Mouse (Mus musculus): ENCODE results near the gene Dpp6. TPM values are rescaled to one million over a fixed set of nuclear protein-coding genes. Genes with fewer than 3 reads are reported as not detected.

Dpp6 gene
- polyA plus RNA-seq, 1 experiment from 2014 or later = 15.0 TPM

GRCm38 (mm10) chr5:27275871-27276270 lies 458.9 kb downstream of the Dpp6 start:
- H3K36me3 ChIP-seq (replicated peaks) = no peaks in the 10 kb centered on the region
- no peak overlapping the region for H3K27ac ChIP-seq
- H3K4me3 ChIP-seq (replicated peaks) = no peak overlapping the region
- no peaks in the 10 kb centered on the region for H3K27me3 ChIP-seq
- no peaks in the 10 kb centered on the region for H3K4me1 ChIP-seq
- ATAC-seq (ENCODE audit: low FRiP score) = no peak
- WGBS = 92% methylated on average over 1 of the region's 1 CpGs
- H3K4me2 ChIP-seq = no peak overlapping the region
- no peak overlapping the region for H3K9ac ChIP-seq
- H3K9me3 ChIP-seq = no peaks in the 10 kb centered on the region

GRCm38 (mm10) chr5:27278120-27278645 lies 461.2 kb downstream of the Dpp6 start:
- Histone ChIP-seq H3K9ac (no peak overlapping the region), H3K4me3 (replicated peaks) (no peak overlapping the region), H3K4me2 (no peak overlapping the region), H3K9me3 (no peaks in the 10 kb centered on the region), H3K27ac (no peak overlapping the region), H3K36me3 (replicated peaks) (no peaks in the 10 kb centered on the region), H3K27me3 (no peaks in the 10 kb centered on the region), H3K4me1 (no peaks in the 10 kb centered on the region)
- ATAC-seq (ENCODE audit: low FRiP score) = no peak
- WGBS = 88% methylated on average over 10 of the region's 10 CpGs

GRCm38 (mm10) chr5:27286876-27287275 lies 469.9 kb downstream of the Dpp6 start:
- WGBS = 40% methylated on average over 4 of the region's 4 CpGs
- H3K4me2 ChIP-seq = no peak overlapping the region
- H3K4me3 ChIP-seq (replicated peaks) = no peak overlapping the region
- no peaks in the 10 kb centered on the region for H3K4me1 ChIP-seq
- no peaks in the 10 kb centered on the region for H3K9me3 ChIP-seq
- no peaks in the 10 kb centered on the region for H3K36me3 ChIP-seq (replicated peaks)
- H3K9ac ChIP-seq = no peak overlapping the region
- no peak for ATAC-seq (ENCODE audit: low FRiP score)
- no peaks in the 10 kb centered on the region for H3K27me3 ChIP-seq
- no peak overlapping the region for H3K27ac ChIP-seq

DNA sequence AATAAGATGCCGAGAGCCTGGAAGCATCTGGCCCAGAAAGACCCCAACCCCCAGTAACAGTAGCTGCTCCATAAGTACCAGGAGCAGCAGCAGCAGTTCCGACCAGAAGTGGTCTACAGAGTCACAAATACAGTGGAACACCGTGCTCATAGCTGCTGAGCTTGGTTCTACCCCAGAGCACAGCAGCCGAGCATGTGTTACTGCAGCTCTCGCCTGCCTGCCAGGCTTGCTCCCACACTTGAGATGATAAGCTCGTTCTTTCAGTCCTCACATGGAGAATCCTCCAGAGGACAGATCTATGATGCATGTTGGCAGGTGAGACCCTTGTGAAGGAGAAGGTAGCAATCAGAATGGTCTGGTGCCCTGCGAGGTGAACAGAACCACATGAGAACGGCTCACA lies 474.4 kb downstream of the Dpp6 start:
- Histone ChIP-seq H3K27me3 (no peaks in the 10 kb centered on the region), H3K4me3 (replicated peaks) (no peak overlapping the region), H3K9me3 (no peaks in the 10 kb centered on the region), H3K4me1 (no peaks in the 10 kb centered on the region), H3K9ac (no peak overlapping the region), H3K36me3 (replicated peaks) (no peaks in the 10 kb centered on the region), H3K27ac (no peak overlapping the region), H3K4me2 (no peak overlapping the region)
- ATAC-seq (ENCODE audit: low FRiP score) = no peak
- WGBS = 88% methylated on average over 8 of the region's 8 CpGs

DNA sequence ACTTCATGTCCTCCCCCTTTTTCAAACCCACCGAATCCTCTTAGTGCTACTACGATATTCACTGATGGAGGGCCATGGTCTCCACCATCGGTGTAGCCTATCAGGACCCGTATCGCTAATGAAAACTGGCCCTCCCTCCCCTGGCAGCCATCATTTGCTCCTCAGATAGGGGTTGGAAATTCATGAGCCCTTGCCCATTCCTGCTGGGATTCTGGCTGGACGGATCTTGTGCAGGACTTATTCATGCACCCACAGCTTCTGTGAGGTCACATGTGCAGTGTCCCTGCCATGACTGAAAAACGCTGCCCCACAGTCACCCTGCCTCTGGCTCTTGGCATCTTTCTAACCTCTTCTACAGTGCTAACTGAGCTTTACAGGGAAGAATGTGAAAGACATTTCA lies 475.2 kb downstream of the Dpp6 start:
- Histone ChIP-seq H3K4me2 (no peak overlapping the region), H3K9ac (no peak overlapping the region), H3K36me3 (replicated peaks) (no peaks in the 10 kb centered on the region), H3K9me3 (no peaks in the 10 kb centered on the region), H3K4me1 (no peaks in the 10 kb centered on the region), H3K27ac (no peak overlapping the region), H3K4me3 (replicated peaks) (no peak overlapping the region), H3K27me3 (no peaks in the 10 kb centered on the region)
- ATAC-seq (ENCODE audit: low FRiP score) = no peak
- WGBS = 94% methylated on average over 7 of the region's 7 CpGs

DNA sequence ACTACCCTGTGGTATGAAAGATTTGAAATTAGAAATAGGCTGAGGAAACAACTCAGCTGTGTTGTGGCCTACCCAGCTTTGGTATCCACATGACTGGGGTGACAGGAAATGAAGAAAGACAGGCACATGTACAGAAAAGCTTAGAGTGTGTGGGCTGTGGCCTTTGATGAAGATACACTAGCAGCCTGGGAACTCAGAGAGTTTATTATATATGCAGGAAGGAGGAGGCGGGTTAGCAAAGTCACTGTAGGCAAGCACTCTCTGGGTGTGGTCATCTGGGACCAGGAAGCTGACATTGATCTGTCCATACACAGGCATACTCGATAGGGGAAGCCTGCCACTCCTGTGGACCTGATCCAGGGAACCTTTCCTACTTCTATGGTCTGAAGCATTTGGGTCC lies 487.1 kb downstream of the Dpp6 start:
- Histone ChIP-seq H3K27ac (no peak overlapping the region), H3K27me3 (no peaks in the 10 kb centered on the region), H3K36me3 (replicated peaks) (no peaks in the 10 kb centered on the region), H3K9ac (no peak overlapping the region), H3K4me2 (no peak overlapping the region), H3K9me3 (no peaks in the 10 kb centered on the region), H3K4me1 (peaks cover 8% of the 10 kb centered on the region), H3K4me3 (replicated peaks) (no peak overlapping the region)
- ATAC-seq (ENCODE audit: low FRiP score) = no peak
- 88% methylated on average over 2 of the region's 2 CpGs for WGBS

GRCm38 (mm10) chr5:27306497-27307152 lies 489.6 kb downstream of the Dpp6 start:
- Histone ChIP-seq H3K9me3 (no peaks in the 10 kb centered on the region), H3K27ac (no peak overlapping the region), H3K4me1 (peaks cover 8% of the 10 kb centered on the region), H3K9ac (no peak overlapping the region), H3K4me2 (no peak overlapping the region), H3K36me3 (replicated peaks) (no peaks in the 10 kb centered on the region), H3K27me3 (no peaks in the 10 kb centered on the region), H3K4me3 (replicated peaks) (no peak overlapping the region)
- ATAC-seq (ENCODE audit: low FRiP score) = 0 out of 2 replicates have a peak, but pooled peaks have one; percentile 11
- WGBS = 62% methylated on average over 4 of the region's 4 CpGs

GRCm38 (mm10) chr5:27310217-27310616 lies 493.2 kb downstream of the Dpp6 start:
- WGBS = 83% methylated on average over 2 of the region's 2 CpGs
- Histone ChIP-seq H3K4me1 (peaks cover 8% of the 10 kb centered on the region), H3K4me2 (no peak overlapping the region), H3K4me3 (replicated peaks) (no peak overlapping the region), H3K36me3 (replicated peaks) (no peaks in the 10 kb centered on the region), H3K27me3 (no peaks in the 10 kb centered on the region), H3K9ac (no peak overlapping the region), H3K9me3 (no peaks in the 10 kb centered on the region), H3K27ac (no peak overlapping the region)
- no peak for ATAC-seq (ENCODE audit: low FRiP score)

DNA sequence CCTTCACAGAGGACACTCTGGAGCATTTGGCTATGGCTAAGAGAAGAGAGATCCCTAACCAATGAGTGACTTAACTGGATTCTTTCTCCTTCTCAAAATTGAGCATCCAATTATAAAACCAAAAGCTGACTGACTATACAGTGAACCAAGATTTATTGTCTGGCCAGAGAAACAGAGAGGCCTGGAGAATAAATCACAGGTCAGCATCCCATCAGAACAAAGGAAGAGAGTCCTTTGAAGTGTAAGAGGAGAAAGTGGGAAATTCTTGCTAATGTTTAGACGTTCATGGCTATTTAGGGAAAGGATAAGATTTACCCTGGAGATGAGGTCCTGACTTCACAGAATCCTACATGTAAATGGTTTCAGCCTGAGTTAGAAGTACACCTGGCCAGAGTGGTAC lies 499.7 kb downstream of the Dpp6 start:
- no peak for ATAC-seq (ENCODE audit: low FRiP score)
- H3K36me3 ChIP-seq (replicated peaks) = no peaks in the 10 kb centered on the region
- H3K9ac ChIP-seq = no peak overlapping the region
- WGBS = 50% methylated on average over 1 of the region's 1 CpGs
- H3K4me3 ChIP-seq (replicated peaks) = no peak overlapping the region
- H3K27ac ChIP-seq = no peak overlapping the region
- H3K4me2 ChIP-seq = no peak overlapping the region
- H3K9me3 ChIP-seq = no peaks in the 10 kb centered on the region
- no peaks in the 10 kb centered on the region; the same call in 1 of the 2 replicates for H3K4me1 ChIP-seq
- no peaks in the 10 kb centered on the region for H3K27me3 ChIP-seq

DNA sequence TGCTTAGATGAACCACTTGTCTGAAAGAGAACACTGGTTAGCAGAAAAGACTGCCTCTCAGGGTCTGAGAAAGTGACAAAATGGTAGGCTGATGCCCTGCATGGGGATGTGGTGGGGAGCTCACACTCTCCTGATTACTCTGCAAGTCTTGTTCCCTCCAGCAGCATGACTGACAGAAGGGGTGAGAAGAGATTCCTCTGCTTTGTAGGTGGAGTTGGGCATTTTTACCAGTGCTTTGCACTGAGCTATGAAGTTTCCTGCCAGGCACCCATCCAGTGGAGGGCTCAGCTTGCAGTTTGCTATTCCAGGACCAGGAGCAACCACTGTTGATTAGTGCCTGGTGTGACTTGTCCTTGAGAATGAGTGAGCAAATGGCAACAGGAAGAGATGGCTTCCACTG lies 500.3 kb downstream of the Dpp6 start:
- H3K9ac ChIP-seq = no peak overlapping the region
- H3K4me1 ChIP-seq = no peaks in the 10 kb centered on the region; the same call in 1 of the 2 replicates
- H3K27ac ChIP-seq = no peak overlapping the region
- H3K9me3 ChIP-seq = no peaks in the 10 kb centered on the region
- no peak overlapping the region for H3K4me2 ChIP-seq
- no peaks in the 10 kb centered on the region for H3K36me3 ChIP-seq (replicated peaks)
- H3K27me3 ChIP-seq = no peaks in the 10 kb centered on the region
- ATAC-seq (ENCODE audit: low FRiP score) = no peak
- no peak overlapping the region for H3K4me3 ChIP-seq (replicated peaks)

- no peak for ATAC-seq (ENCODE audit: low FRiP score)
- H3K4me1 ChIP-seq = no peaks in the 10 kb centered on the region; the same call in 1 of the 2 replicates
- H3K9me3 ChIP-seq = no peaks in the 10 kb centered on the region
- H3K9ac ChIP-seq = no peak overlapping the region
- H3K4me2 ChIP-seq = no peak overlapping the region
- H3K27me3 ChIP-seq = no peaks in the 10 kb centered on the region
- H3K36me3 ChIP-seq (replicated peaks) = no peaks in the 10 kb centered on the region
- no peak overlapping the region for H3K4me3 ChIP-seq (replicated peaks)
- no peak overlapping the region for H3K27ac ChIP-seq
- 62% methylated on average over 1 of the region's 1 CpGs for WGBS
These were observed 500.8 kb downstream of the Dpp6 start for GRCm38 (mm10) chr5:27317832-27318231.

DNA sequence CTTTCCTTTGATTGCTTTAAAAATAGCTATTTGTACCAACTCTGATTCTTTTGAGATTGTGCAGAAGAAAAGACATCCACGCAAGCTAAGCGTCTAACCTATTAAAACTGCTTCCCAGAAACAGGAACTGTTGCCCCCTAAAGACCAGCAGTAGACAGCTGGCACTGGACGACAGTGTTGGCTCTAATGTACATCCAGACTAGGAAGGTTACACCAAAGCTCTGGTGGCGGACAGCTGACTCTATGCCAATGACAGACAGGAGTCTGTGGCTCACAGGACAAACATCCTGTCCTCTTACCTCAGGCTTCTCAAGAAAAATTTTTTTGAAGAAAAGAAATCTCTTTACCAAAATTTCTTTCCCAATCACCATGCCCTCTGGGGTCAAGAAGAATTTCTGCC lies 502.7 kb downstream of the Dpp6 start:
- Histone ChIP-seq H3K9me3 (no peaks in the 10 kb centered on the region), H3K4me2 (no peak overlapping the region), H3K4me3 (replicated peaks) (no peak overlapping the region), H3K9ac (no peak overlapping the region), H3K4me1 (no peaks in the 10 kb centered on the region), H3K36me3 (replicated peaks) (no peaks in the 10 kb centered on the region), H3K27ac (no peak overlapping the region), H3K27me3 (no peaks in the 10 kb centered on the region)
- WGBS = 88% methylated on average over 4 of the region's 4 CpGs
- no peak for ATAC-seq (ENCODE audit: low FRiP score)
